Comparison of ENCODE assay signal across 7 mouse cellular contexts in the genomic region with DNA sequence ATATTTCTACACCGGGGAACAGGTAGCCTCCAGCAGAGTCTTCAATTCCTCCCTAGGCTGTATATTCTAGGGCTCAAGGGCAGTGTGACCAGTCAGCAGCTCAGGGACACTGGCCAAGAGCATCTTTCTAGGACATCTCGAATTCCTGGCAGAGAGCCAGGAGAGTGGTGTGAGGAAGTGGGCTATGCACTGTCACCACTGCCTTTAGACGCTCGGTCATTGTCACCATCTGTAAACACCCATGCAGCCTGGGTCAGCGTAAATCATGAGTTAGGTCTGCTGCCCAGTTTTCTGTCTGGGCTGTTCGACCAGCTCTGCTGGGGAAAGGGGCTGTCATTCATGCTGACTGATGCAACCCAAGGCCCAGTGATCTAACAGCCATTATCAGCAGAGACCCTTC. TPM values are rescaled to one million over a fixed set of nuclear protein-coding genes. Genes with fewer than 3 reads are reported as not detected.
A peak's percentile ranks its signal among the peaks of the same experiment; 100 is the strongest.
DNase-seq lines count a peak whose midpoint lies in the region; ATAC-seq and TF ChIP-seq lines count a peak whose summit lies in the region.

No protein-coding gene starts in this region.

- 0 out of 2 replicates have a peak, but pooled peaks cover 5% of the 10 kb centered on the region for H3K4me1 ChIP-seq in kidney, embryonic 16.5 days (ENCODE audit: insufficient read depth, low read length)
- no peaks in the 10 kb centered on the region for H3K4me1 ChIP-seq in kidney, adult 2 months (ENCODE audit: control insufficient read depth, insufficient read depth, low read length)

- peak; percentile 43; the same call in 1 of the 2 replicates for ATAC-seq in kidney, embryonic 16.5 days (ENCODE audit: low FRiP score, low TSS enrichment)
- ATAC-seq in granulocyte monocyte progenitor cell, adult 5-6 weeks (replicated peaks; ENCODE audit: poor library complexity, severe bottlenecking) = peak; percentile 23

- no peaks in the 10 kb centered on the region for H3K27me3 ChIP-seq in kidney, embryonic 16.5 days (ENCODE audit: insufficient read depth, low read length)
- no peaks in the 10 kb centered on the region for H3K27me3 ChIP-seq in kidney, adult 2 months (replicated peaks; ENCODE audit: control insufficient read depth, insufficient read depth, low read length)

- no peaks in the 10 kb centered on the region for H3K9me3 ChIP-seq in kidney, embryonic 16.5 days (ENCODE audit: low read length)

- H3K4me2 ChIP-seq in kidney, embryonic 16.5 days (replicated peaks; ENCODE audit: low read depth, low read length) = no peak overlapping the region

- no peak overlapping the region for H3K9ac ChIP-seq in kidney, embryonic 16.5 days (replicated peaks; ENCODE audit: low read length)

- H3K36me3 ChIP-seq in kidney, embryonic 16.5 days (ENCODE audit: insufficient read depth, low read length) = no peaks in the 10 kb centered on the region
- no peaks in the 10 kb centered on the region for H3K36me3 ChIP-seq in kidney, adult 2 months (ENCODE audit: control insufficient read depth, insufficient read depth, low read length)

- H3K27ac ChIP-seq in kidney, embryonic 16.5 days (ENCODE audit: low read length) = no peak overlapping the region
- H3K27ac ChIP-seq in kidney, adult 2 months (ENCODE audit: insufficient read depth, low read depth, low read length) = no peak overlapping the region

- TF ChIP-seq POLR2A in kidney, adult 2 months (IDR thresholded peaks at IDR 0.05; ENCODE audit: low read depth, low read length) = no peak

- no peak for DNase-seq in kidney, adult 2 months
- peak; percentile 26 to 30 for DNase-seq in adrenal gland, adult 18-20 months (ENCODE audit: low spot score in 2 of 2)
- DNase-seq in lung, postnatal 4 days = peak; percentile 32 to 50
- DNase-seq in thymus, postnatal 4 days = no peak
- no peak for DNase-seq in thymus, postnatal 14 days

- 24% methylated on average over 6 of the region's 6 CpGs for WGBS in kidney, embryonic 16.5 days
- 35% methylated on average over 6 of the region's 6 CpGs for WGBS in kidney, adult 2 months

- TF ChIP-seq CTCF in kidney, adult 2 months (conservative IDR thresholded peaks at IDR 0.05; ENCODE audit: insufficient read depth, insufficient read length, low read depth, low read length) = no peak

- no peak overlapping the region for H3K4me3 ChIP-seq in kidney, embryonic 16.5 days (ENCODE audit: low read length)
- no peak overlapping the region for H3K4me3 ChIP-seq in kidney, adult 2 months (ENCODE audit: insufficient read depth, low read depth, low read length)

RNA-seq across cellular contexts. Expression of gene Tent5c, which starts 49.1 kb away (rescaled TPM):
- 8.3 and 9.2 TPM in 2 replicates for polyA plus RNA-seq in kidney, embryonic 16.5 days (2015; fragmentation: Nextera tagmentation; extraction: Ambion mirVana)
- polyA plus RNA-seq in kidney, adult 2 months (2012; rRNA removed) = 3.8 and 4.2 TPM in 2 replicates
- 10 to 100 TPM in 1 of 2 experiments, 1 to 10 TPM in 1; 7.1 to 19.1 TPM for total RNA-seq in adrenal gland, adult 18-20 months (2021)
- total RNA-seq in granulocyte monocyte progenitor cell, adult 5-6 weeks (2014; fragmentation: Nextera tagmentation) = 0.34 TPM in 1 of 2 replicates, not detected in the other
- total RNA-seq in granulocyte monocyte progenitor cell, adult 5-6 weeks (2017) = 0.36 and 0.47 TPM in 2 replicates

Comparison
In these comparisons a context has a peak if more than half of its experiments do, and no peak if none do; other contexts are left out.
1. DNase-seq: peak in adrenal gland, adult 18-20 months (2 of 2) and lung, postnatal 4 days (2 of 2); none in kidney, adult 2 months (single experiment), thymus, postnatal 4 days (single experiment) and thymus, postnatal 14 days (single experiment).
2. RNA of gene Tent5c, which starts 49.1 kb away (total RNA-seq): 7.1 to 19.1 TPM in adrenal gland, adult 18-20 months; 0.34 to 0.47 TPM in granulocyte monocyte progenitor cell, adult 5-6 weeks; every median in the first group is over 4 times any median in the second.